In genomic region chr9:40638394-40639049, GRCm38 (mm10) we compare ENCODE assay signal across 9 mouse cellular contexts. TPM values are rescaled to one million over a fixed set of nuclear protein-coding genes. Genes with fewer than 3 reads are reported as not detected.
DNase-seq lines count a peak whose midpoint lies in the region; ATAC-seq and TF ChIP-seq lines count a peak whose summit lies in the region.
"Had no signal": no experiment of that assay in that cellular context is flagged by ENCODE, and none has a peak within 500 bp of the region (broad histone marks: within the 10 kb centered on the region; RNA-seq: fewer than 3 reads in every experiment).

No protein-coding gene starts in this region.

- 4% methylated on average over 14 of the region's 14 CpGs for WGBS in forebrain, embryonic 13.5 days
- 4% methylated on average over 14 of the region's 14 CpGs for WGBS in hindbrain, postnatal 0 days
- 7% methylated on average over 14 of the region's 14 CpGs for WGBS in liver, embryonic 12.5 days (ENCODE audit: insufficient replicate concordance)
- WGBS in neural tube, embryonic 13.5 days: 3% methylated on average over 14 of the region's 14 CpGs

- ATAC-seq in cerebellum, adult (ENCODE audit: insufficient number of reproducible peaks, low FRiP score, low TSS enrichment): peak; percentile 56; the same call in 1 of the 2 replicates
- ATAC-seq in forebrain, embryonic 13.5 days: peak; percentile 94
- ATAC-seq in hindbrain, postnatal 0 days: peak; percentile 83
- ATAC-seq in liver, embryonic 12.5 days: peak; percentile 49; the same call in 1 of the 2 replicates
- peak; percentile 90 for ATAC-seq in neural tube, embryonic 13.5 days (ENCODE audit: low read depth)

- H3K27ac ChIP-seq in forebrain, embryonic 13.5 days: peak overlapping the region; percentile 91
- H3K27ac ChIP-seq in hindbrain, postnatal 0 days: peak overlapping the region; percentile 74
- H3K27ac ChIP-seq in liver, embryonic 12.5 days: no peak overlapping the region
- H3K27ac ChIP-seq in neural tube, embryonic 13.5 days (replicated peaks): peak overlapping the region; percentile 95

- H3K9me3 ChIP-seq in forebrain, embryonic 13.5 days (replicated peaks): no peaks in the 10 kb centered on the region
- H3K9me3 ChIP-seq in hindbrain, postnatal 0 days (ENCODE audit: low read length): no peaks in the 10 kb centered on the region
- H3K9me3 ChIP-seq in liver, embryonic 12.5 days (replicated peaks): no peaks in the 10 kb centered on the region
- H3K9me3 ChIP-seq in neural tube, embryonic 13.5 days: no peaks in the 10 kb centered on the region

- H3K4me1 ChIP-seq in forebrain, embryonic 13.5 days: peaks cover 35% of the 10 kb centered on the region
- H3K4me1 ChIP-seq in hindbrain, postnatal 0 days (ENCODE audit: insufficient read depth, low read length): peaks cover 6% of the 10 kb centered on the region
- H3K4me1 ChIP-seq in liver, embryonic 12.5 days: peaks cover 7% of the 10 kb centered on the region
- peaks cover 44% of the 10 kb centered on the region for H3K4me1 ChIP-seq in neural tube, embryonic 13.5 days (replicated peaks)

- no peaks in the 10 kb centered on the region for H3K36me3 ChIP-seq in forebrain, embryonic 13.5 days (ENCODE audit: poor library complexity, severe bottlenecking)
- no peaks in the 10 kb centered on the region for H3K36me3 ChIP-seq in hindbrain, postnatal 0 days (ENCODE audit: insufficient read depth, low read length)
- H3K36me3 ChIP-seq in liver, embryonic 12.5 days: no peaks in the 10 kb centered on the region
- H3K36me3 ChIP-seq in neural tube, embryonic 13.5 days: no peaks in the 10 kb centered on the region

- DNase-seq in ovary, postnatal 36 days (ENCODE audit: low spot score): peak; percentile 14
- no peak for DNase-seq in ovary, postnatal 14 days (ENCODE audit: low spot score)
- peak; percentile 77 for DNase-seq in hindbrain, postnatal 0 days (ENCODE audit: low spot score)
- DNase-seq in right cerebral cortex, postnatal 14 days: no peak

- H3K4me2 ChIP-seq in forebrain, embryonic 13.5 days: peak overlapping the region; percentile 58
- peak overlapping the region; percentile 60 for H3K4me2 ChIP-seq in hindbrain, postnatal 0 days (ENCODE audit: low read depth, low read length)
- peak overlapping the region; percentile 70 for H3K4me2 ChIP-seq in liver, embryonic 12.5 days
- peak overlapping the region; percentile 61 for H3K4me2 ChIP-seq in neural tube, embryonic 13.5 days

- peak overlapping the region; percentile 55 for H3K9ac ChIP-seq in forebrain, embryonic 13.5 days
- H3K9ac ChIP-seq in hindbrain, postnatal 0 days (replicated peaks; ENCODE audit: low read length): peak overlapping the region; percentile 37
- H3K9ac ChIP-seq in liver, embryonic 12.5 days: peak overlapping the region; percentile 22; the same call in 1 of the 2 replicates
- peak overlapping the region; percentile 67 for H3K9ac ChIP-seq in neural tube, embryonic 13.5 days

- TF ChIP-seq CTCF in hindbrain, postnatal 0 days (IDR thresholded peaks at IDR 0.05; ENCODE audit: low read depth): no peak

- H3K4me3 ChIP-seq in forebrain, embryonic 13.5 days: peak overlapping the region; percentile 33
- peak overlapping the region; percentile 26 for H3K4me3 ChIP-seq in hindbrain, postnatal 0 days (ENCODE audit: low read length)
- peak overlapping the region; percentile 54 for H3K4me3 ChIP-seq in liver, embryonic 12.5 days
- H3K4me3 ChIP-seq in neural tube, embryonic 13.5 days: peak overlapping the region; percentile 36

- no peaks in the 10 kb centered on the region for H3K27me3 ChIP-seq in forebrain, embryonic 13.5 days
- no peaks in the 10 kb centered on the region for H3K27me3 ChIP-seq in hindbrain, postnatal 0 days (ENCODE audit: insufficient read depth, low read length)
- H3K27me3 ChIP-seq in liver, embryonic 12.5 days (replicated peaks): 0 out of 2 replicates have a peak, but pooled peaks cover 5% of the 10 kb centered on the region
- no peaks in the 10 kb centered on the region for H3K27me3 ChIP-seq in neural tube, embryonic 13.5 days

RNA-seq across cellular contexts. Expression of gene Gm21915, which starts 31.9 kb away (rescaled TPM):
- not detected in 2 replicates for polyA plus RNA-seq in forebrain, embryonic 13.5 days (2015; fragmentation: Nextera tagmentation; extraction: Ambion mirVana)
- total RNA-seq in hindbrain, postnatal 0 days (2014; rRNA removed): not detected in 2 replicates
- not detected in 2 replicates for polyA plus RNA-seq in hindbrain, postnatal 0 days (2015; fragmentation: Nextera tagmentation; extraction: Ambion mirVana)
- not detected in 2 replicates for polyA plus RNA-seq in liver, embryonic 12.5 days (2016; fragmentation: Nextera tagmentation; extraction: Ambion mirVana)
- not detected in 2 replicates for polyA plus RNA-seq in neural tube, embryonic 13.5 days (2015; fragmentation: Nextera tagmentation; extraction: Ambion mirVana)
- total RNA-seq: left cerebral cortex, postnatal 10 days had no signal

RNA-seq across cellular contexts. Expression of gene Clmp, which starts 47.2 kb away (rescaled TPM):
- 26.3 and 32.4 TPM in 2 replicates for polyA plus RNA-seq in forebrain, embryonic 13.5 days (2015; fragmentation: Nextera tagmentation; extraction: Ambion mirVana)
- total RNA-seq in hindbrain, postnatal 0 days (2014; rRNA removed): 66.0 and 79.5 TPM in 2 replicates
- polyA plus RNA-seq in hindbrain, postnatal 0 days (2015; fragmentation: Nextera tagmentation; extraction: Ambion mirVana): 42.3 and 43.3 TPM in 2 replicates
- polyA plus RNA-seq in liver, embryonic 12.5 days (2016; fragmentation: Nextera tagmentation; extraction: Ambion mirVana): 3.3 and 4.1 TPM in 2 replicates
- polyA plus RNA-seq in neural tube, embryonic 13.5 days (2015; fragmentation: Nextera tagmentation; extraction: Ambion mirVana): 51.5 and 52.0 TPM in 2 replicates

Comparison
In these comparisons a context has a peak if more than half of its experiments do, and no peak if none do; other contexts are left out.
1. DNase-seq: peak in ovary, postnatal 36 days (single experiment) and hindbrain, postnatal 0 days (single experiment); none in ovary, postnatal 14 days (single experiment) and right cerebral cortex, postnatal 14 days (single experiment).
2. Peak in every context shown above with its lines, with median percentiles within 50 percentile points of each other: ATAC-seq, H3K4me2 ChIP-seq, H3K4me3 ChIP-seq and H3K9ac ChIP-seq.